Mouse (Mus musculus) activated CD4-positive, CD25-positive, alpha-beta regulatory T cell (primary cell): ENCODE results near the gene Cyp2j12. TPM values are rescaled to one million over a fixed set of nuclear protein-coding genes. Genes with fewer than 3 reads are reported as not detected.

Experiments
- polyA plus RNA-seq, 2 experiments: library from polyadenylated mRNA; unstranded; fragments of 100-300 nt; shearing (Covaris generic); gene quantifications; one replicate each; pipeline ENCODE4 v1.2.1; 2017

Gene Cyp2j12
- not detected for polyA plus RNA-seq

DNA sequence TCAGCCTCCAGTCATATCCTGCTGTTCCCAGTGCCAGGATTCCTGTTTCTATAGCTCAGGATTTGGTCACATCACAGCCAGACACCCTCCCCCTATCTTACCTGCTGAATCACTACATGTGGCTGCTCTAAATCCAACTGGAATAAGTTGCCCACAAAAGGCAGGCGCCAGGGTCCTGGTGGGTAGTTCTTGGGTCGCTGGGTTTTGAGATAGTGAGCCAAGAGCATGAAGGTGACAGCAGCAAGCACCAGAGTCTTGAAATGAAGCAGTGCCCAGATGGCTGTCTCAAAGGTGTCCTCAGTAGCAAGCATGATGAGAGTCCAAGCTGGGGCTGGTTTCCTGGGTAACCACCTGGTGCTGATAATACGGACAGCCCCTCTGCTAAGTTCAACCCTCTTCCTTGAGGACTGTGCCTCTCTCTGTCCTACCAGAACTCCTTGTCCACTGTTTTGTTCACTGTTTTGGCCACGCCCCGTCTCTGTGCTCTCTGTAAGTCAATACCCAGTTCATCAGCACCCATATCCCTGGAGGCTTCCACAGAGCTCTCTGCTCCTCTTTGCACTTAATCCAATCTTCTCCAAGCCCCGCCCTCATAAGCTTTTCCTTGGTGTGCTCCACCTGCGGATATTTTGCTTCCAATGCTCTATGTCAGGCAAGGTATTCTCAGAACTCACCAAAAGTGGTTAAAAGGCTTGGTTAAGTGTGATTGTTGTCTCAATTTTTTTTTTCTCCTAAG is at the start of gene Cyp2j12:
Cyp2j12 (minus strand) TSS at position 421 of the 736 bp plus-strand sequence.

DNA sequence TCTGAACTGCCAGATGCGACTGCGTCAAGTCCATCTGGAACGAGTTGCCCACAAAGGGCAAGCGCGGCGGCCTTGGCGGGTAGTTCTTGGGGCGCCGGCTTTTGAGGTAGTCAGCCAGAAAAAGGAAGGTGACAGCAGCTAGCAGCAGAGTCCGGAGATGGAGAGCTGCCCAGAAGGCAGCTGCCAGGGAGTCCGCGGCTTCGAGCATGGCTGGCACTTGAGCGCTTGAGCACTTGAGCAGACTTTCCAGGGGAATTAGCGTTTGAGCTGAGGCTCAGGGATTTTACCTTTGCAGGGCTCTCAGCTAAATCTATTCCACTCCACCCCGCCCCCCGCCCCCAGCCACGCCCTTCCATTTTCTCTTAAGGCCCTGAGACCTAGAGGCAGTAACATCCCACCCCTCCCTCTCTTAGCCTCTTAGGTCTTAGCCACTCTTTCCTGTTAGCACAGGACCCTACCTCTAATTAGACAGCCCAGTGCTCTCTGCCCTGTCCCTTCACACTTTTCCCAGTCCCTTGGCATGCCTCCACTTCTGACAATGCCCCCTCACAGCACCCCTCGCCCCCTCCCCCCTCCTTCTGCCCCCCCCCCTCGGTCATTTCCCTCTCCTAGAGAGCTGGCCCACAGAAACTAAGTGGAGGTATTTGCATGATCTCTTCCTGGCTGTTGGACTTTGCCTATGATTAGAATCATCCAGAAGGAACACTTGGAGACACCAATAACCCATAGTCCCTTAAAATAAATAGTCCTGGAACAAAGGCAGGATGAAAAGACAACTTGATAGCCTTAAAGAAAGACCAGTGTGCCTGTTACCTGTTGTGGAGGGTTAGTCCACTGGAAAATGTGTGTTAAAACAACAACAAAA is 63.5 kb downstream of the Cyp2j12 start, which contains the start of gene Cyp2j13:
Cyp2j13 (minus strand) TSS at position 286 of the 865 bp plus-strand sequence.

Other genes with a start within 250 kb of the Cyp2j12 start
- gene Hook1, start 173.9 kb downstream of the Cyp2j12 start, polyA plus RNA-seq = 10 to 100 TPM; 12.4 to 18.4 TPM
- gene Cyp2j13, start 63.6 kb downstream of the Cyp2j12 start, polyA plus RNA-seq = not detected
- under 1 TPM in 1 of 2 experiments, not detected in 1; 0.17 TPM for gene Cyp2j7, start 95.5 kb upstream of the Cyp2j12 start, polyA plus RNA-seq
- gene Cyp2j11, start 207.5 kb upstream of the Cyp2j12 start, polyA plus RNA-seq = not detected